ENCODE assay signal across 14 mouse cellular contexts in the genomic region with DNA sequence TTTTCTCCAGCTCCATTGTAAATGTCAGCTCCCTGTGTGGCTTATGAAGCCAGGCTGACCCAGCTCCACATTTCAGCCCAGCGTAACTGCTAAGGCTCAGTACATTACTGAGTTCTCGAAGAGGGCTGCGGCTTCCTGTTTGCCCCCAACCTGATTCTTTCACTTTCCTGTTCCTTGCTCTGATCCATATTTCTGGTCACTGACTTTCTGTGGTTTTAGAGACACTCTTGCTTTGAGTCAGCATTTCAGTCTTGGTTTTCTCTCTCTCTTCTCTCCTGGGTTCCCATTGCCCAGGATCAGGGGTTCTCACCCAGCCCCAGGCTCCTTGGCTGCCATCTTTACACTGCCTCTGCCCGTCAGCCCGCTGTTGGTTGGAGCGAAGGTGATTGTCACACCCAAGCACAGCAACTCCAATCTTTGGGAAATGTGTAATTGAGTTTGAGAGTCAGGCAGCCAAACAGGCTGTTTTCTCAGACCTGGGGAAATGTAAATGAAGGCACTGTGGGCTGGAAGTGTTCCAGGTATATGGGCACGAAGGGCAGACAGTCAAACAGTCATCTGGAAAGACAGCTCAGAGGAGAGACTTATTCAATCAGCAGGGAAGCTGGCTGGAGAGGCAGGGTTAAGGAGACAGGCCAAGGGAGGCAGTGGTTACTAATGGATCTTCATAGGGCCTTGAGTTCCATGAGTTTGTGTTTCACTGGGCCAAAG.
"Had no signal": no experiment of that assay in that cellular context is flagged by ENCODE, and none has a peak within 500 bp of the region (broad histone marks: within the 10 kb centered on the region; RNA-seq: fewer than 3 reads in every experiment).

No protein-coding gene starts in this region.

- ATAC-seq: intestine, embryonic 16.5 days had no signal

- H3K36me3 ChIP-seq: limb, embryonic 12.5 days; midbrain, embryonic 10.5 days; neural tube, embryonic 13.5 days had no signal

- H3K9ac ChIP-seq: limb, embryonic 12.5 days; liver, embryonic 14.5 days; neural tube, embryonic 13.5 days had no signal

- H3K9me3 ChIP-seq: limb, embryonic 12.5 days; midbrain, embryonic 10.5 days; neural tube, embryonic 13.5 days had no signal

- H3K27ac ChIP-seq: limb, embryonic 12.5 days; liver, embryonic 14.5 days; midbrain, embryonic 10.5 days; neural tube, embryonic 13.5 days had no signal

- DNase-seq: layer of hippocampus, adult 9-11 months; layer of hippocampus, postnatal 36 days; liver; lung, adult 18-20 months; midbrain, embryonic 14.5 days; retina, postnatal 1 day; right cerebral cortex, postnatal 4 days; spleen, adult 18-20 months; thymus, postnatal 14 days had no signal

- H3K4me2 ChIP-seq: limb, embryonic 12.5 days; neural tube, embryonic 13.5 days had no signal

- H3K4me3 ChIP-seq: limb, embryonic 12.5 days; midbrain, embryonic 10.5 days; neural tube, embryonic 13.5 days had no signal
